9 mouse cellular contexts compared by ENCODE assay signal in the genomic region with DNA sequence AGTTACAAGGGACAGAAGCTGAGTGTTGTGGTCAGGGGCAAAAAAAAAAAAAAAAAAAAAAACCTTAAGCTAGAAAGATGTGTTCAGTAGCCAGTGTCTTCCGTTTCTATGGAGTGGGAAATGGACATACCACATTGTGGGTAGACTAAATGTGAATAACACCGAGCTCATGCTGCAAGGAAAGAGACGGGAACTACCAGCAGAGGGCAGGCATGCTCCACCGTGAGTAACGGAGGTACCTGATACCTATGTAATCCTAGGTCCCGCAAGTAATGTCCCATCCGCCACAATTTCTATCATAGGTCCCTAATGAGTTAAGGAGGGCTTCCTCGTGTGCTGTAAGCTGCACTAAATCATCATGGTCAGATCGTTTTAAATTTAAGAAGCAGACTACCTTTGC. TPM values are rescaled to one million over a fixed set of nuclear protein-coding genes. Genes with fewer than 3 reads are reported as not detected.
A peak's percentile ranks its signal among the peaks of the same experiment; 100 is the strongest.
DNase-seq lines count a peak whose midpoint lies in the region; ATAC-seq lines count a peak whose summit lies in the region.
"Had no signal": no experiment of that assay in that cellular context is flagged by ENCODE, and none has a peak within 500 bp of the region (broad histone marks: within the 10 kb centered on the region; RNA-seq: fewer than 3 reads in every experiment).

No protein-coding gene starts in this region.

- no peak for ATAC-seq in hindbrain, embryonic 14.5 days (ENCODE audit: low FRiP score)
- no peak for ATAC-seq in hindbrain, embryonic 12.5 days (ENCODE audit: low FRiP score)
- no peak for ATAC-seq in neural tube, embryonic 11.5 days (ENCODE audit: insufficient read depth, low FRiP score, low TSS enrichment)

- H3K27ac ChIP-seq in hindbrain, embryonic 14.5 days: no peak overlapping the region
- H3K27ac ChIP-seq in hindbrain, embryonic 12.5 days: no peak overlapping the region
- H3K27ac ChIP-seq in neural tube, embryonic 11.5 days (ENCODE audit: low read depth, low read length): no peak overlapping the region

- H3K4me2 ChIP-seq in hindbrain, embryonic 14.5 days (replicated peaks): no peak overlapping the region
- no peak overlapping the region for H3K4me2 ChIP-seq in hindbrain, embryonic 12.5 days (replicated peaks)
- no peak overlapping the region for H3K4me2 ChIP-seq in neural tube, embryonic 11.5 days (ENCODE audit: low read depth)

- whole genome bisulfite sequencing in hindbrain, embryonic 14.5 days: 15% methylated on average over 9 of the region's 9 CpGs
- WGBS in hindbrain, embryonic 12.5 days: 15% methylated on average over 9 of the region's 9 CpGs
- WGBS in neural tube, embryonic 11.5 days: 16% methylated on average over 9 of the region's 9 CpGs

- no peak overlapping the region for H3K4me3 ChIP-seq in hindbrain, embryonic 14.5 days (replicated peaks; ENCODE audit: low read length)
- no peak overlapping the region for H3K4me3 ChIP-seq in hindbrain, embryonic 12.5 days
- H3K4me3 ChIP-seq in neural tube, embryonic 11.5 days (ENCODE audit: low read depth, low read length): no peak overlapping the region

- H3K27me3 ChIP-seq in hindbrain, embryonic 14.5 days (ENCODE audit: control insufficient read depth, insufficient read depth, low read length): no peaks in the 10 kb centered on the region
- no peaks in the 10 kb centered on the region for H3K27me3 ChIP-seq in hindbrain, embryonic 12.5 days
- no peaks in the 10 kb centered on the region for H3K27me3 ChIP-seq in neural tube, embryonic 11.5 days (ENCODE audit: control insufficient read depth, insufficient read depth, low read length)

- no peak overlapping the region for H3K9ac ChIP-seq in hindbrain, embryonic 14.5 days
- no peak overlapping the region for H3K9ac ChIP-seq in hindbrain, embryonic 12.5 days
- H3K9ac ChIP-seq in neural tube, embryonic 11.5 days (ENCODE audit: low read length): no peak overlapping the region

- peaks cover 7% of the 10 kb centered on the region; the same call in 1 of the 2 replicates for H3K36me3 ChIP-seq in hindbrain, embryonic 14.5 days (replicated peaks; ENCODE audit: control insufficient read depth, insufficient read depth)
- no peaks in the 10 kb centered on the region for H3K36me3 ChIP-seq in hindbrain, embryonic 12.5 days
- H3K36me3 ChIP-seq in neural tube, embryonic 11.5 days (ENCODE audit: control insufficient read depth, insufficient read depth, low read length): no peaks in the 10 kb centered on the region

- peak; percentile 58 for DNase-seq in hindbrain, embryonic 14.5 days (ENCODE audit: low spot score)
- peak; percentile 90 for DNase-seq in CD4-positive, CD25-positive, alpha-beta regulatory T cell, adult 2 months (ENCODE audit: low read depth, low spot score)
- peak; percentile 54 for DNase-seq in adipocyte (ENCODE audit: low spot score)
- DNase-seq in embryo, embryonic 10.5 days (ENCODE audit: low spot score): peak; percentile 80
- peak; percentile 42 to 89 for DNase-seq in kidney, postnatal 36 days
- DNase-seq in neural tube, embryonic 11.5 days (ENCODE audit: low spot score): peak; percentile 66
- DNase-seq in left cerebral cortex, adult 8-10 months (ENCODE audit: low spot score in 2 of 2): no peak

- no peaks in the 10 kb centered on the region for H3K4me1 ChIP-seq in hindbrain, embryonic 14.5 days (replicated peaks; ENCODE audit: control insufficient read depth, insufficient read depth, low read length)
- H3K4me1 ChIP-seq in hindbrain, embryonic 12.5 days: 0 out of 2 replicates have a peak, but pooled peaks cover 3% of the 10 kb centered on the region
- no peaks in the 10 kb centered on the region for H3K4me1 ChIP-seq in neural tube, embryonic 11.5 days (ENCODE audit: control insufficient read depth, insufficient read depth, low read length)

- no peaks in the 10 kb centered on the region for H3K9me3 ChIP-seq in hindbrain, embryonic 14.5 days (ENCODE audit: control insufficient read depth, low read length)
- H3K9me3 ChIP-seq in hindbrain, embryonic 12.5 days (replicated peaks): no peaks in the 10 kb centered on the region
- no peaks in the 10 kb centered on the region for H3K9me3 ChIP-seq in neural tube, embryonic 11.5 days (ENCODE audit: control insufficient read depth, low read length)

RNA-seq across cellular contexts. Expression of a gene that starts 16.0 kb away (rescaled TPM):
- 0.22 TPM in 1 of 2 replicates, not detected in the other for polyA plus RNA-seq in hindbrain, embryonic 14.5 days (2014; fragmentation: Nextera tagmentation; extraction: Ambion mirVana)
- not detected in 2 replicates for polyA plus RNA-seq in hindbrain, embryonic 12.5 days (2016; fragmentation: Nextera tagmentation; extraction: Ambion mirVana)
- polyA plus RNA-seq in neural tube, embryonic 11.5 days (2014; fragmentation: Nextera tagmentation; extraction: Ambion mirVana): not detected in 2 replicates
- not detected for total RNA-seq in left cerebral cortex, adult 8-10 months (2022)
- polyA plus RNA-seq: lung, embryonic 16.5 days had no signal

RNA-seq across cellular contexts. Expression of a gene that starts 28.7 kb away (rescaled TPM):
- polyA plus RNA-seq in hindbrain, embryonic 14.5 days (2014; fragmentation: Nextera tagmentation; extraction: Ambion mirVana): 33.9 and 34.6 TPM in 2 replicates
- polyA plus RNA-seq in hindbrain, embryonic 12.5 days (2016; fragmentation: Nextera tagmentation; extraction: Ambion mirVana): 51.4 and 55.9 TPM in 2 replicates
- polyA plus RNA-seq in neural tube, embryonic 11.5 days (2014; fragmentation: Nextera tagmentation; extraction: Ambion mirVana): 55.5 and 62.7 TPM in 2 replicates
- total RNA-seq in left cerebral cortex, adult 8-10 months (2022): 10 to 100 TPM in 2 of 4 experiments, 1 to 10 TPM in 2; 9.6 to 11.3 (median 10.1) TPM

Comparison
In these comparisons a context has a peak if more than half of its experiments do, and no peak if none do; other contexts are left out.
1. DNase-seq: peak in hindbrain, embryonic 14.5 days (single experiment), CD4-positive, CD25-positive, alpha-beta regulatory T cell, adult 2 months (single experiment), adipocyte (single experiment), embryo, embryonic 10.5 days (single experiment), kidney, postnatal 36 days (2 of 2) and neural tube, embryonic 11.5 days (single experiment); none in left cerebral cortex, adult 8-10 months (0 of 2).